Mouse (Mus musculus): ENCODE measurements around the gene Efnb3. TPM values are rescaled to one million over a fixed set of nuclear protein-coding genes. Genes with fewer than 3 reads are reported as not detected.
A peak's percentile ranks its signal among the peaks of the same experiment; 100 is the strongest.

Gene Efnb3
- polyA plus RNA-seq, 1 experiment from 2014 or later, result 130 TPM

DNA sequence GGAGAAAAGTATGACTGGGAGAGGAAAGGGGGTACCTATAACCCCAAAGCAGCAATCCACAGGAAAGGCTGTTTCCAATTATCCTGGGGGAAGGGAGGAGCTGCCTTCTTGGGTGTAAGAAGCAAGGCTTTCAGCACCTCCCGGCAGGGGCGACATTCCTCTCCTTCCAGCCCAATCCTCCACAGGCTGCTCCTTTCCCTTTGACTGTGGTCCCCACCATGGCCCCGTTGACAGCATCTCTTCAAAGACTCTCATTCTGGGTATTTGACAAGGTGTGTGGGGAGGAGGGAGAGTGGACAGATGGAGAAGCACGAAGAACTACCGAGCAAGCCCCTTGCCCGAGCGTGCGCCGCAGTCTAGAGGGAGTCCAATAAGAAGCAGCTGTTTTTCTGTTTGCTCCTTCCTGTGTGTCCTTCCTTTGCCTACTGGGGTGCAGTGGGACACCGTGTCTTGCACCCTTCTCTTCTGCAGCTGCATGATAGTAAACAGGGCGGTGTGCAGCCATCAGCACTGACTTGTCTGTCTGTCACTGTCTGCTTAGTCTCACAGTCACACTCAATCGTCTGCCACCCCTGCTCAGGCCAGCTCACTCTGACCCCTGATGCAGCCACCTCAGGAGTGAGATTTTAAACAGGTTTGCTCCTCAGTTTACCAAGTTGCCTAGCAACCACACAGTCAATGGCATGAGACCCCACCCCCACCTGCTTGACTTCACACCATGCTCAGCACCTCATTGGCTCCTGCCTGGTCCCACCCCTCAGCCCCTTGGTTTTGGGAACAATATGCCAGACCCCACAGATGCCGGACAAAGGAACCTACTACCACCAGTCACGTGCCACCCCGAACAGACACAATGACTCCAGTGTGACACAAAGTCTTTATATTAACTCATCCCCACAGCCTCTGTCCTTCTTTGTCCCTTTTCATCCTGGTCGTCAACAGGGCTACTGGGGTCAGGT lies 1.2 kb upstream of the Efnb3 start:
- Histone ChIP-seq H3K4me2 (replicated peaks) (peak overlapping the region; percentile 80), H3K4me3 (replicated peaks) (peak overlapping the region; percentile 94), H3K36me3 (peaks cover 40% of the 10 kb centered on the region), H3K9me3 (no peaks in the 10 kb centered on the region), H3K27me3 (no peaks in the 10 kb centered on the region), H3K4me1 (replicated peaks) (peaks cover 59% of the 10 kb centered on the region), H3K27ac (peak overlapping the region; percentile 92), H3K9ac (replicated peaks) (peak overlapping the region; percentile 99)
- ATAC-seq, result peak; percentile 57
- 11% methylated on average over 16 of the region's 16 CpGs for WGBS

DNA sequence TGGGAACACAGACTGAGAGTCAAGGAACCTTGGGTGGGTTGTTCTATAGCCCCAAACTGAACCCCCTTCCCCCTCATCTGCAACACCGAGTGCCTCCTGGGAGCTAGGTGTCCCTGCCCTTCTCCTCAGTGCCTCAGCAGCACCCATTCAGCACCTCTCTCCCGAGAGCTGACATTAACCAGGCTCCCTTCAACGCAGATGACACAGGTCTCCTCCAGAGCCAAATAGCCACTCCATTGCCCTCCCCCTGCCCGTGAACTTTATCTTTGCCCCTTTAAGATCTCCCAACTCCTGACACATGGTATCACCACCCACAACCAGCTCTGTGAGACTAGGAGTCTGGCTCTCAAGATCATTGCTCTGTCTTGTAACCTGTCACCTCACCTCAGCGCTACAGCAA lies 822 bp downstream of the Efnb3 start:
- Histone ChIP-seq H3K27me3 (no peaks in the 10 kb centered on the region), H3K36me3 (peaks cover 43% of the 10 kb centered on the region), H3K9ac (replicated peaks) (peak overlapping the region; percentile 99), H3K9me3 (no peaks in the 10 kb centered on the region), H3K27ac (peak overlapping the region; percentile 92), H3K4me2 (replicated peaks) (peak overlapping the region; percentile 80), H3K4me3 (replicated peaks) (peak overlapping the region; percentile 94), H3K4me1 (replicated peaks) (peaks cover 79% of the 10 kb centered on the region)
- no peak for ATAC-seq
- 4% methylated on average over 5 of the region's 5 CpGs for WGBS

DNA sequence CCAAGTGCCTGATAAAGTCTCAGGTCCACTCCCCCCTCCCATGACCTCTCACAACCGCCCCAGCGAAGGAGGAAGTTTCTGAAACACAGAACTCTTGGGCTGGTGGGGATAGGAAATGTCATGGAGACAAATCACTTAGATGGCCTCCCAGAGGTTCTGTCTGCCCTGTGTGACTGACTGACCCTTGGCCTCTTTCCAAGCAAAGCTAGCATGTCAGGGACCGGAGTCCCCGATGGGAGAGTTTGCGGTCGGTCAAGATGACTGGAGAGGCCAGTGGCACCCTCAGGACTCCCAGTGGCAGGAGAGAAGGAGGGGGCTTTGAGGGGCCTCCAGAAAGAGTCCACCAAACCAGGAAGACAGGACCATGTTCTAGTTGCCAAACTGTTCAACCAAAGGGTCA lies 1.2 kb downstream of the Efnb3 start:
- WGBS, result 23% methylated on average over 6 of the region's 6 CpGs
- Histone ChIP-seq H3K4me3 (replicated peaks) (peak overlapping the region; percentile 94), H3K9me3 (no peaks in the 10 kb centered on the region), H3K4me1 (replicated peaks) (peaks cover 83% of the 10 kb centered on the region), H3K36me3 (peaks cover 42% of the 10 kb centered on the region), H3K9ac (replicated peaks) (peak overlapping the region; percentile 99), H3K4me2 (replicated peaks) (peak overlapping the region; percentile 80), H3K27ac (peak overlapping the region; percentile 10; the same call in 1 of the 2 replicates), H3K27me3 (no peaks in the 10 kb centered on the region)
- ATAC-seq, result no peak

- peaks cover 95% of the 10 kb centered on the region for H3K4me1 ChIP-seq (replicated peaks)
- peak overlapping the region; percentile 94 for H3K4me3 ChIP-seq (replicated peaks)
- no peaks in the 10 kb centered on the region for H3K27me3 ChIP-seq
- WGBS, result 13% methylated on average over 14 of the region's 14 CpGs
- peak overlapping the region; percentile 80 for H3K4me2 ChIP-seq (replicated peaks)
- peak overlapping the region; percentile 59 for H3K27ac ChIP-seq
- H3K9me3 ChIP-seq, result no peaks in the 10 kb centered on the region
- ATAC-seq, result no peak
- peaks cover 31% of the 10 kb centered on the region for H3K36me3 ChIP-seq
- H3K9ac ChIP-seq (replicated peaks), result peak overlapping the region; percentile 99
Measured at GRCm38 (mm10) chr11:69557381-69557958, 2.5 kb downstream of the Efnb3 start.

GRCm38 (mm10) chr11:69554539-69555140 lies 5.4 kb downstream of the Efnb3 start:
- H3K9ac ChIP-seq (replicated peaks), result 0 out of 2 replicates have a peak overlapping the region, but pooled peaks have one; percentile 12
- no peak overlapping the region for H3K4me3 ChIP-seq (replicated peaks)
- WGBS, result 85% methylated on average over 5 of the region's 5 CpGs
- H3K4me1 ChIP-seq (replicated peaks), result peaks cover 86% of the 10 kb centered on the region
- no peaks in the 10 kb centered on the region for H3K9me3 ChIP-seq
- peak overlapping the region; percentile 96 for H3K27ac ChIP-seq
- ATAC-seq, result no peak
- no peaks in the 10 kb centered on the region for H3K27me3 ChIP-seq
- H3K36me3 ChIP-seq, result peaks cover 26% of the 10 kb centered on the region
- H3K4me2 ChIP-seq (replicated peaks), result no peak overlapping the region

GRCm38 (mm10) chr11:69553341-69553721 lies 6.7 kb downstream of the Efnb3 start:
- Histone ChIP-seq H3K9me3 (no peaks in the 10 kb centered on the region), H3K36me3 (peaks cover 26% of the 10 kb centered on the region), H3K4me2 (replicated peaks) (peak overlapping the region; percentile 52), H3K27me3 (no peaks in the 10 kb centered on the region; the same call in 1 of the 2 replicates), H3K4me3 (replicated peaks) (peak overlapping the region; percentile 18; the same call in 1 of the 2 replicates), H3K4me1 (replicated peaks) (peaks cover 86% of the 10 kb centered on the region), H3K27ac (peak overlapping the region; percentile 96), H3K9ac (replicated peaks) (peak overlapping the region; percentile 59)
- WGBS, result 7% methylated on average over 2 of the region's 2 CpGs
- no peak for ATAC-seq

DNA sequence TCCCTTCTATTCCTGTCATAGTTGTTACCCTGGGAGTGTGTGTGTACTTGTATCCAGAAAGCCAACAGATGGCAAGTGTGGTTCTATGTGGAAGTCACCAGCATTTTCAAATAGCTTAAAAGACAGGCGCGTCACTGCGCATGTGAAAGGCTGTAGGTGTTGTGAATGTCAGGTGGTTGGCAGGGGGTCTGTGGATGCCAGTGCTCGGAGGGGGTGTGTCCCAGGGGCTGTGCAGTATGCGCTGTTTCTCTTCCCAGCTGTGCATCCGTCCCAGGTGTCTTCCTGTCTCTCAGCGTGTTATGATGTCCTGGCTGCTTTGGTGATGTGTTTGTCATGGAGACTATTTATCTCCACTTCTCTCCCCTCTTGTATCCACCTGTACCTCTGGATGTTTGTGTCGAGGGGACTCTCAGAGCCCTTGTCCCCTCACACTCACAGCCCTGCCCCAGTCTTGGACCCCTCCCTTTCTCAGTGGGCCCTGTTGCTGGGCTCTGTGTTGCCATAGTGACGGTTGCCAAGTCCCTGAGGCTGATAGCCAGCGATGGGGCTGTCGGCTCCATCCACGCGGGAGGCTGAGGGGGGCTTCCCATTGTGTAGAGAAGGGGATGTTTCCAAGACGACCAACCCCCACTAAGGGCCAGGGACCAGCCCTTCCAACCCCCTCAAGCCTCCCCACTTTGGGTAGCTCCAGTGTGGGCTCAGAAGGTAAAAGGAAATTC lies 7.2 kb downstream of the Efnb3 start:
- peak; percentile 89 for ATAC-seq
- H3K9ac ChIP-seq (replicated peaks), result peak overlapping the region; percentile 59
- peak overlapping the region; percentile 52 for H3K4me2 ChIP-seq (replicated peaks)
- H3K36me3 ChIP-seq, result peaks cover 26% of the 10 kb centered on the region
- no peaks in the 10 kb centered on the region; the same call in 1 of the 2 replicates for H3K27me3 ChIP-seq
- H3K27ac ChIP-seq, result peak overlapping the region; percentile 96
- H3K4me1 ChIP-seq (replicated peaks), result peaks cover 86% of the 10 kb centered on the region
- H3K9me3 ChIP-seq, result no peaks in the 10 kb centered on the region
- WGBS, result 10% methylated on average over 14 of the region's 14 CpGs
- H3K4me3 ChIP-seq (replicated peaks), result peak overlapping the region; percentile 18

- H3K27ac ChIP-seq, result no peak overlapping the region
- peaks cover 86% of the 10 kb centered on the region for H3K4me1 ChIP-seq (replicated peaks)
- ATAC-seq, result no peak
- no peak overlapping the region for H3K9ac ChIP-seq (replicated peaks)
- H3K4me3 ChIP-seq (replicated peaks), result no peak overlapping the region
- H3K9me3 ChIP-seq, result no peaks in the 10 kb centered on the region
- H3K36me3 ChIP-seq, result peaks cover 22% of the 10 kb centered on the region
- 50% methylated on average over 4 of the region's 4 CpGs for WGBS
- H3K27me3 ChIP-seq, result no peaks in the 10 kb centered on the region; the same call in 1 of the 2 replicates
- no peak overlapping the region for H3K4me2 ChIP-seq (replicated peaks)
Measured at GRCm38 (mm10) chr11:69551310-69551709, 8.7 kb downstream of the Efnb3 start.

DNA sequence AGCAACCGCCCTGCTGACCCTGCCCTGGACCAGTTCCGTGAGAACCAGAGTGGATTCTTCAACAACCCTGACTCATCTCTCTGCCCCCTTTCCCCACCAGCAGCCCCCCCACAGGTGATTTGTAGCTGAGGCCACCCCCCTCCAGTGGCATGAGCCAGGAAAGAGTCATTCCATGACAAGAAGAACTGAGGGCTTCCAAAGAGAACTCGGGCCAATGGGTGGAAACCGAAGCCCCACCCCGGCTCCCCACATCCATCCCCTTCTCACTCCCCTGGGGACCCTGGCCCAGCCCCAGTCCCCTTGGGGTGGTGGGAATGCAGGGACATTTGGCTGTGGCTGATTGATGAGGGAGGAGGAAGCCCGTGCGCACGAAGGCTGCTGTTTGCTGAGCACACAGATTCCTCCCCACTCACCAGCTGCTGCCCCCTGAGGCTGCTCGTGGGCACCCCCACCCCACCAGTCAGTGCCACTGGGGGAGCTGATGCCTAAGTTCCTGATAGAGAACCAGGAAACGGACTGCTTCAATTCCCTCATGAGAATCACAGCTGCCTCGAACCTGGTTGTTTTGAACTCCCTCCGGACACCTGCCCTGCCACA lies 10.8 kb downstream of the Efnb3 start, which contains the start of gene Dnah2:
Gene Dnah2, minus strand, starts transcription at position 51 of the 597 bp plus-strand sequence.
- ATAC-seq, result no peak
- peak within 1 kb of the TSS; percentile 36; the same call in 1 of the 2 replicates for H3K9ac ChIP-seq (replicated peaks)
- H3K36me3 ChIP-seq, result 0 out of 2 replicates have a peak, but pooled peaks cover under 1% of the 10 kb centered on the region
- peak within 1 kb of the TSS; percentile 93 for H3K27ac ChIP-seq
- no peak within 1 kb of the TSS for H3K4me3 ChIP-seq (replicated peaks)
- H3K4me2 ChIP-seq (replicated peaks), result peak within 1 kb of the TSS; percentile 83; the same call in 1 of the 2 replicates
- 47% methylated on average over 12 of the region's 12 CpGs for WGBS
- peaks cover 79% of the 10 kb centered on the region for H3K4me1 ChIP-seq (replicated peaks)
- H3K9me3 ChIP-seq, result no peaks in the 10 kb centered on the region
- H3K27me3 ChIP-seq, result no peaks in the 10 kb centered on the region; the same call in 1 of the 2 replicates

DNA sequence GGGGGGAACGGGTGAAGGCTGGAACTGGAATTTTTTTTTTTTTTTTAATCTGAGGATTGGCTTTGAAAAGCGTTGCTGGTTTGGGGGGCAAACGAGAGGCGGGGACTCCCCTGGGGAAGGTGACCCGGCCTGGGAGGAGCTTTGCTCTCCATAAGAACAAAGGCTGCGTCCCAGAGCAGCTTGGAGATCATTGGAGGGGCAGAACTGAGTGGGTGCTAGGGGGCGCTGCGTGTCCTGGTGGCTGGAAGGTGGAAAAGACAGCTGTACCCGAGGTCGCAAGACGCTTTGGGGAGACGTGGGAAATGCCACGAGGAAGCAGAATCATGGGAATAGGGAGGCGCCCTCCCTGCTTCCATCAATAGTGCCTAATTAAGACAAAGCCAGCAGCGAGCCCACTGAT lies 12.9 kb downstream of the Efnb3 start:
- WGBS, result 4% methylated on average over 15 of the region's 15 CpGs
- Histone ChIP-seq H3K27ac (peak overlapping the region; percentile 93), H3K4me1 (replicated peaks) (peaks cover 70% of the 10 kb centered on the region), H3K4me3 (replicated peaks) (peak overlapping the region; percentile 44), H3K9ac (replicated peaks) (peak overlapping the region; percentile 70), H3K4me2 (replicated peaks) (peak overlapping the region; percentile 83), H3K27me3 (no peaks in the 10 kb centered on the region; the same call in 1 of the 2 replicates), H3K9me3 (no peaks in the 10 kb centered on the region), H3K36me3 (no peaks in the 10 kb centered on the region)
- ATAC-seq, result peak; percentile 22; the same call in 1 of the 2 replicates

All from midbrain, embryonic 13.5 days (tissue).